In the genomic region with DNA sequence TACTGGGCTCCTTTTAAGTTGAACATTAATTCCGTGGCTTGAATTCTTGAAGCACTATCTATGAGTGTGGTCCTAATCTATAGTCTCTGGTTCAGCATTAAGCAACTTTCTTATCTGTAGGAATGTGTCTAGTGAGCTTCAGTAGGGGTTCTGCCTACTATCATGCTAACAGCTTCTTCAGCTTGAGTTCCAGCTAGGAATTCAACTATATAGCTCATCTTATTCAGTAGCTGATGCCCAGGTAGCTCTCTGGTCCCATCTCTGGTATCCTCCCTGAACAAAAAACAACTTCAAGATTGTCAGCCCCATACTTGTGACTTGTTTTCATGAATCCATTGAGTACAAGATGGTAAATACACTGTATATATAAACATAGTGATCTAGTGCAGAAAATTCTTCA, we compare ENCODE assay signal across 10 mouse cellular contexts. TPM values are rescaled to one million over a fixed set of nuclear protein-coding genes. Genes with fewer than 3 reads are reported as not detected.
DNase-seq lines count a peak whose midpoint lies in the region; ATAC-seq and TF ChIP-seq lines count a peak whose summit lies in the region.
"Had no signal": no experiment of that assay in that cellular context is flagged by ENCODE, and none has a peak within 500 bp of the region (broad histone marks: within the 10 kb centered on the region; RNA-seq: fewer than 3 reads in every experiment).

Gene Ndn, plus strand, starts transcription at position 301 of the 400 bp plus-strand sequence.

- in situ Hi-C loops in Patski (cut with MboI; ENCODE audit: low pct_unique_long_range_greater_than_20kb): no loop called here

- POLR2A ChIA-PET in Patski (lab: Charles Lee): no interaction called here

- H3K27me3 ChIP-seq in heart, embryonic 10.5 days (ENCODE audit: insufficient read depth, poor library complexity, severe bottlenecking): no peaks in the 10 kb centered on the region
- H3K27me3 ChIP-seq in Patski: peaks cover 4% of the 10 kb centered on the region
- no peaks in the 10 kb centered on the region for H3K27me3 ChIP-seq in forebrain, embryonic 14.5 days (replicated peaks; ENCODE audit: control insufficient read depth, insufficient read depth, low read length)

- H3K27ac ChIP-seq in heart, embryonic 10.5 days: no peak within 1 kb of the TSS
- no peak within 1 kb of the TSS for H3K27ac ChIP-seq in forebrain, embryonic 14.5 days (ENCODE audit: low read depth, low read length)

- H3K4me1 ChIP-seq in heart, embryonic 10.5 days: no peaks in the 10 kb centered on the region
- no peaks in the 10 kb centered on the region; the same call in 1 of the 2 replicates for H3K4me1 ChIP-seq in forebrain, embryonic 14.5 days (ENCODE audit: control insufficient read depth, insufficient read depth, low read length)

- H3K4me2 ChIP-seq in forebrain, embryonic 14.5 days (ENCODE audit: low read length): no peak within 1 kb of the TSS

- no peak for TF ChIP-seq CTCF in Patski (IDR thresholded peaks at IDR 0.05)

- intact Hi-C loops in left cerebral cortex, postnatal 36 days (cut with DNase I): no loop called here

- 30% methylated on average over 1 of the region's 1 CpGs for WGBS in heart, embryonic 10.5 days
- WGBS in forebrain, embryonic 14.5 days: 63% methylated on average over 1 of the region's 1 CpGs

- no peak for ATAC-seq in Patski
- no peak for ATAC-seq in forebrain, embryonic 14.5 days

- H3K4me3 ChIP-seq in heart, embryonic 10.5 days: no peak within 1 kb of the TSS
- H3K4me3 ChIP-seq in forebrain, embryonic 14.5 days (ENCODE audit: low read depth, low read length): no peak within 1 kb of the TSS

- H3K9me3 ChIP-seq in heart, embryonic 10.5 days: no peaks in the 10 kb centered on the region
- peaks cover 1% of the 10 kb centered on the region; the same call in 1 of the 2 replicates for H3K9me3 ChIP-seq in forebrain, embryonic 14.5 days (replicated peaks; ENCODE audit: control insufficient read depth, low read length)

- no peak within 1 kb of the TSS for H3K9ac ChIP-seq in forebrain, embryonic 14.5 days (ENCODE audit: low read length)

- CTCF ChIA-PET in Patski (lab: Charles Lee): no interaction called here

- no peaks in the 10 kb centered on the region for H3K36me3 ChIP-seq in heart, embryonic 10.5 days
- no peaks in the 10 kb centered on the region for H3K36me3 ChIP-seq in forebrain, embryonic 14.5 days (ENCODE audit: control insufficient read depth, insufficient read depth, low read length)

- DNase-seq in heart, embryonic 10.5 days (ENCODE audit: low spot score): no peak
- DNase-seq in heart, adult 9 months (ENCODE audit: low spot score in 2 of 2): no peak
- DNase-seq in Patski (ENCODE audit: low read depth, low spot score): no peak
- DNase-seq in forebrain, embryonic 14.5 days (ENCODE audit: low spot score): no peak
- DNase-seq in left cerebral cortex, postnatal 36 days (ENCODE audit: low spot score in 2 of 2): no peak
- DNase-seq in retina, embryonic 14.5 days (ENCODE audit: low spot score): no peak
- DNase-seq in testis, postnatal 14 days (ENCODE audit: low spot score): no peak
- DNase-seq in gastrocnemius, adult 8-10 months (ENCODE audit: low spot score in 2 of 2): no peak

RNA-seq across cellular contexts. Expression of gene Ndn, which starts in this region (rescaled TPM):
- polyA plus RNA-seq in heart, embryonic 10.5 days (2016; fragmentation: Nextera tagmentation; extraction: Ambion mirVana): 92.0 and 113 TPM in 2 replicates
- polyA plus RNA-seq in Patski (2021): 17.5 TPM
- polyA plus RNA-seq in forebrain, embryonic 14.5 days (2014; fragmentation: Nextera tagmentation; extraction: Ambion mirVana): 599 and 619 TPM in 2 replicates
- 100 to 1,000 TPM; 120 to 126 TPM for total RNA-seq in left cerebral cortex, postnatal 36 days (2021)
- total RNA-seq in gastrocnemius, adult 8-10 months (2022): 1 to 10 TPM; 1.8 to 2.4 (median 2.1) TPM
- total RNA-seq: common myeloid progenitor, adult 5-6 weeks; neutrophil, adult 5-6 weeks had no signal

Comparison
In these comparisons a context has a peak if more than half of its experiments do, and no peak if none do; other contexts are left out.
1. RNA of gene Ndn (total RNA-seq): 120 to 126 TPM in left cerebral cortex, postnatal 36 days; 1.8 to 2.4 TPM in gastrocnemius, adult 8-10 months; every median in the first group is over 10 times any median in the second.